Mouse (Mus musculus) C2C12 (cell line): ENCODE results near the gene Sntb2. TPM values are rescaled to one million over a fixed set of nuclear protein-coding genes. Genes with fewer than 3 reads are reported as not detected.

Source experiments
- H3K27me3 ChIP-seq: one replicate; pipeline ENCODE4 v1.6.1; 2011; ENCODE audit not compliant: control insufficient read depth, insufficient read depth, insufficient read length
- H3K36me3 ChIP-seq: one replicate; pipeline ENCODE4 v1.6.1; 2011; ENCODE audit not compliant: control insufficient read depth, insufficient read depth
- H3K4me3 ChIP-seq: one replicate; pipeline ENCODE4 v1.5.1; 2011; ENCODE audit warnings: mild to moderate bottlenecking, control low read depth; ENCODE audit not compliant: poor library complexity, insufficient read depth, severe bottlenecking
- H3K79me2 ChIP-seq: one replicate; pipeline ENCODE4 v1.6.1; 2011; ENCODE audit not compliant: control insufficient read depth, insufficient read depth
- H3K79me3 ChIP-seq: one replicate; pipeline ENCODE4 v1.6.1; 2011; ENCODE audit warnings: low read depth, control low read depth
- H3ac ChIP-seq: one replicate; pipeline ENCODE3; 2011; ENCODE audit warnings: low read depth; ENCODE audit not compliant: control insufficient read depth, insufficient read length
- CEBPB ChIP-seq: IDR thresholded peaks from one replicate; pipeline ENCODE4 v1.6.1; 2011; ENCODE audit warnings: low read depth, mild to moderate bottlenecking, control low read depth, moderate library complexity
- FOSL1 ChIP-seq: IDR thresholded peaks from one replicate; pipeline ENCODE4 v1.8.0; 2011; ENCODE audit warnings: mild to moderate bottlenecking, low read length; ENCODE audit not compliant: poor library complexity, insufficient read depth, severe bottlenecking
- MAX ChIP-seq: IDR thresholded peaks from one replicate; pipeline ENCODE4 v1.6.1; 2011; ENCODE audit warnings: mild to moderate bottlenecking, control low read depth
- MYOD1 ChIP-seq: IDR thresholded peaks from one replicate; pipeline ENCODE4 v1.6.1; 2011; ENCODE audit warnings: low read depth; ENCODE audit not compliant: control insufficient read depth, insufficient read length
- MYOG ChIP-seq: IDR thresholded peaks from one replicate; pipeline ENCODE4 v1.6.1; 2011; ENCODE audit not compliant: control insufficient read depth, insufficient read length; ENCODE audit errors: extremely low read depth
- USF1 ChIP-seq: IDR thresholded peaks from one replicate; pipeline ENCODE4 v1.6.1; 2011; ENCODE audit warnings: low read depth, mild to moderate bottlenecking, control low read depth, moderate library complexity
- polyA plus RNA-seq: library from polyadenylated mRNA; unstranded; fragments of >200 nt; fragmentation: generic; extraction: Trizol; gene quantifications from one replicate; pipeline ENCODE4 v1.2.1, GENCODE M21; 2012; ENCODE audit warnings: missing spikeins

Gene Sntb2
- polyA plus RNA-seq, 1 experiment: 8.6 TPM

- H3K79me2 ChIP-seq: no peaks in the 10 kb centered on the region
- no peak within 1 kb of the TSS for H3K4me3 ChIP-seq
- H3ac ChIP-seq: no peak within 1 kb of the TSS
- no peaks in the 10 kb centered on the region for H3K27me3 ChIP-seq
- TF ChIP-seq MAX (no peak), USF1 (no peak), MYOD1 (no peak), FOSL1 (no peak), MYOG (no peak), CEBPB (no peak)
- H3K36me3 ChIP-seq: peaks cover 11% of the 10 kb centered on the region
- no peaks in the 10 kb centered on the region for H3K79me3 ChIP-seq
Observed at GRCm38 (mm10) chr8:107065511-107066496, 130.3 kb downstream of the Sntb2 start, which contains the start of gene Tmed6. TSS of gene Tmed6 (minus strand) at chr8:107065644.

Other genes with a start within 250 kb of the Sntb2 start
- 0.16 TPM for gene Has3, start 65.5 kb upstream of the Sntb2 start, polyA plus RNA-seq
- gene Utp4, start 42.1 kb upstream of the Sntb2 start, polyA plus RNA-seq: 67.3 TPM
- gene Vps4a, start 95.5 kb downstream of the Sntb2 start, polyA plus RNA-seq: 33.7 TPM
- 27.2 TPM for gene Pdf, start 112.9 kb downstream of the Sntb2 start, polyA plus RNA-seq
- gene Cog8, start 120.9 kb downstream of the Sntb2 start, polyA plus RNA-seq: 20.1 TPM
- 119 TPM for gene Nip7, start 121.1 kb downstream of the Sntb2 start, polyA plus RNA-seq
- gene Tmed6, start 129.9 kb downstream of the Sntb2 start, polyA plus RNA-seq: not detected
- 15.8 TPM for gene Terf2, start 160.8 kb downstream of the Sntb2 start, polyA plus RNA-seq
- 68.5 TPM for gene Cyb5b, start 214.9 kb downstream of the Sntb2 start, polyA plus RNA-seq